Mouse (Mus musculus): ENCODE measurements around the gene Procr. TPM values are rescaled to one million over a fixed set of nuclear protein-coding genes. Genes with fewer than 3 reads are reported as not detected.
A peak's percentile ranks its signal among the peaks of the same experiment; 100 is the strongest.

Procr gene
- polyA plus RNA-seq (2012; rRNA removed), result 0.95 and 1.1 TPM in 2 replicates

- Histone ChIP-seq H3K4me1 (ENCODE audit: control insufficient read depth, insufficient read depth, low read length) (no peaks in the 10 kb centered on the region), H3K4me3 (ENCODE audit: insufficient read depth, low read length) (peak within 1 kb of the TSS; percentile 8; the same call in 1 of the 2 replicates), H3K27ac (ENCODE audit: insufficient read depth, low read length) (no peak within 1 kb of the TSS)
- TF ChIP-seq POLR2A (IDR thresholded peaks at IDR 0.05; ENCODE audit: extremely low read depth, insufficient read depth, low read length) (no peak), CTCF (IDR thresholded peaks at IDR 0.05; ENCODE audit: extremely low read depth, insufficient read depth, low read length) (no peak)
Observed at GRCm38 (mm10) chr2:155751014-155751786, at the start of gene Procr. TSS of gene Procr (plus strand) at chr2:155751117.

- TF ChIP-seq POLR2A (IDR thresholded peaks at IDR 0.05; ENCODE audit: extremely low read depth, insufficient read depth, low read length), result no peak
- no peak for TF ChIP-seq CTCF (IDR thresholded peaks at IDR 0.05; ENCODE audit: extremely low read depth, insufficient read depth, low read length)
- no peak overlapping the region for H3K27ac ChIP-seq (ENCODE audit: insufficient read depth, low read length)
Observed at GRCm38 (mm10) chr2:155701399-155701919, 49.5 kb upstream of the Procr start.

GRCm38 (mm10) chr2:155703630-155704029 lies 47.3 kb upstream of the Procr start:
- Histone ChIP-seq H3K27ac (ENCODE audit: insufficient read depth, low read length) (no peak overlapping the region), H3K4me1 (ENCODE audit: control insufficient read depth, insufficient read depth, low read length) (no peaks in the 10 kb centered on the region), H3K4me3 (ENCODE audit: insufficient read depth, low read length) (no peak overlapping the region)
- no peak for TF ChIP-seq CTCF (IDR thresholded peaks at IDR 0.05; ENCODE audit: extremely low read depth, insufficient read depth, low read length)
- no peak for TF ChIP-seq POLR2A (IDR thresholded peaks at IDR 0.05; ENCODE audit: extremely low read depth, insufficient read depth, low read length)

More at GRCm38 (mm10) chr2:155701399-155701919, 49.5 kb upstream of the Procr start:
- Histone ChIP-seq H3K4me3 (ENCODE audit: insufficient read depth, low read length) (no peak overlapping the region), H3K4me1 (ENCODE audit: control insufficient read depth, insufficient read depth, low read length) (no peaks in the 10 kb centered on the region)

- Histone ChIP-seq H3K4me3 (ENCODE audit: insufficient read depth, low read length) (no peak overlapping the region), H3K4me1 (ENCODE audit: control insufficient read depth, insufficient read depth, low read length) (no peaks in the 10 kb centered on the region), H3K27ac (ENCODE audit: insufficient read depth, low read length) (no peak overlapping the region)
- TF ChIP-seq POLR2A (IDR thresholded peaks at IDR 0.05; ENCODE audit: extremely low read depth, insufficient read depth, low read length) (no peak), CTCF (IDR thresholded peaks at IDR 0.05; ENCODE audit: extremely low read depth, insufficient read depth, low read length) (no peak)
Observed at GRCm38 (mm10) chr2:155707251-155707650, 43.7 kb upstream of the Procr start.

GRCm38 (mm10) chr2:155710557-155710956 lies 40.4 kb upstream of the Procr start:
- no peak for TF ChIP-seq POLR2A (IDR thresholded peaks at IDR 0.05; ENCODE audit: extremely low read depth, insufficient read depth, low read length)
- TF ChIP-seq CTCF (IDR thresholded peaks at IDR 0.05; ENCODE audit: extremely low read depth, insufficient read depth, low read length), result no peak
- Histone ChIP-seq H3K4me3 (ENCODE audit: insufficient read depth, low read length) (no peak overlapping the region), H3K27ac (ENCODE audit: insufficient read depth, low read length) (no peak overlapping the region), H3K4me1 (ENCODE audit: control insufficient read depth, insufficient read depth, low read length) (no peaks in the 10 kb centered on the region)

- no peak for TF ChIP-seq POLR2A (IDR thresholded peaks at IDR 0.05; ENCODE audit: extremely low read depth, insufficient read depth, low read length)
- TF ChIP-seq CTCF (IDR thresholded peaks at IDR 0.05; ENCODE audit: extremely low read depth, insufficient read depth, low read length), result no peak
- no peak overlapping the region for H3K27ac ChIP-seq (ENCODE audit: insufficient read depth, low read length)
- no peak overlapping the region for H3K4me3 ChIP-seq (ENCODE audit: insufficient read depth, low read length)
- no peaks in the 10 kb centered on the region for H3K4me1 ChIP-seq (ENCODE audit: control insufficient read depth, insufficient read depth, low read length)
Observed at GRCm38 (mm10) chr2:155717082-155717990, 33.6 kb upstream of the Procr start.

GRCm38 (mm10) chr2:155720585-155720984 lies 30.3 kb upstream of the Procr start:
- Histone ChIP-seq H3K4me1 (ENCODE audit: control insufficient read depth, insufficient read depth, low read length) (no peaks in the 10 kb centered on the region), H3K27ac (ENCODE audit: insufficient read depth, low read length) (no peak overlapping the region), H3K4me3 (ENCODE audit: insufficient read depth, low read length) (no peak overlapping the region)
- TF ChIP-seq CTCF (IDR thresholded peaks at IDR 0.05; ENCODE audit: extremely low read depth, insufficient read depth, low read length), result no peak
- TF ChIP-seq POLR2A (IDR thresholded peaks at IDR 0.05; ENCODE audit: extremely low read depth, insufficient read depth, low read length), result no peak

GRCm38 (mm10) chr2:155724036-155724435 lies 26.9 kb upstream of the Procr start:
- Histone ChIP-seq H3K4me3 (ENCODE audit: insufficient read depth, low read length) (no peak overlapping the region), H3K4me1 (ENCODE audit: control insufficient read depth, insufficient read depth, low read length) (peaks cover 4% of the 10 kb centered on the region), H3K27ac (ENCODE audit: insufficient read depth, low read length) (no peak overlapping the region)
- no peak for TF ChIP-seq POLR2A (IDR thresholded peaks at IDR 0.05; ENCODE audit: extremely low read depth, insufficient read depth, low read length)
- TF ChIP-seq CTCF (IDR thresholded peaks at IDR 0.05; ENCODE audit: extremely low read depth, insufficient read depth, low read length), result no peak

- TF ChIP-seq POLR2A (IDR thresholded peaks at IDR 0.05; ENCODE audit: extremely low read depth, insufficient read depth, low read length) (no peak), CTCF (IDR thresholded peaks at IDR 0.05; ENCODE audit: extremely low read depth, insufficient read depth, low read length) (no peak)
- no peak overlapping the region for H3K4me3 ChIP-seq (ENCODE audit: insufficient read depth, low read length)
- H3K4me1 ChIP-seq (ENCODE audit: control insufficient read depth, insufficient read depth, low read length), result peaks cover 4% of the 10 kb centered on the region
- H3K27ac ChIP-seq (ENCODE audit: insufficient read depth, low read length), result no peak overlapping the region
Observed at GRCm38 (mm10) chr2:155724526-155724925, 26.4 kb upstream of the Procr start.

Measured in cortical plate, adult 2 months (tissue).